Mouse (Mus musculus): ENCODE data around the gene Zbtb9. TPM values are rescaled to one million over a fixed set of nuclear protein-coding genes. Genes with fewer than 3 reads are reported as not detected.

Zbtb9 gene
- polyA plus RNA-seq, 1 experiment: 10.4 TPM

DNA sequence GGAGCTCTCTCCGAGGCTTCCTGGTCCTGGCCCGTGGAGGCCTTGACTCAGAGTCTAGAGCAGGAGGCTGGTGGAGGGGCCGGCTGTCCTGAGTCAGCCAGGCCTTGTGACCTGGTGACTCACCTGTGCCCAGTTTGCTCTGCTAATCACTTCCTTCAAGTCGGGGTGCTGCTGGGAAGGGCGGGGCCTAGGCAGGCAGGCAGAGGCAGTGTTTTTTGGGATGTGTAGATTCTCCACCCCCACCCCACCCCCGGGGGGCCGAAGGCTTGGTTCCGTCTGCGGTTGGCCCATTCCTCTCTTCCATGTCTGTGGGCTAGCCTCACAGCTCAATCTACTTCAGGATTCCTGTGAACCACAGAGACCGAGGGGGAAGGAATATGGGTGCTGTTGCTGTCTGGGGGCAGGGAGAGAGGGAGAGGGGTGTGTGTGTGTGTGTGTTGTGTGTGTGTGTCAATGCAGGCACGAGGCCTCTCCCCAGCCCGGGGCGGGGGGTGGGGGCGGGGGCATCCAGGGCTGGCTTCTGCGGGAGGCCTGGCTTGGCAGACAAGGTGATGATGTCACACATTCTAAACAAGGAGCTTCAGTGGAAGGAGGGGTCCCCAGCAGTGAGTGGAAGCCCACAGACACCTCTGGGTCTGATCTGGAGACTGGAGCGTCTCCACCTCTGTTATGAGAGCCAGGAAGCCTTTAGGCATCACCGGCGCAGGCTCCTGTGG, 65.5 kb downstream of the Zbtb9 start:
- TF ChIP-seq CTCF (IDR thresholded peaks at IDR 0.05; ENCODE audit: low read depth, low read length): no peak
- no peak for TF ChIP-seq POLR2A (IDR thresholded peaks at IDR 0.05; ENCODE audit: borderline replicate concordance, low read depth, low read length)
- H3K27ac ChIP-seq (ENCODE audit: insufficient read depth, low read depth, low read length): peak overlapping the region; percentile 69
- H3K4me1 ChIP-seq (ENCODE audit: control insufficient read depth, insufficient read depth, low read length): peaks cover 32% of the 10 kb centered on the region
- H3K4me3 ChIP-seq (ENCODE audit: insufficient read depth, low read length): peak overlapping the region; percentile 61

DNA sequence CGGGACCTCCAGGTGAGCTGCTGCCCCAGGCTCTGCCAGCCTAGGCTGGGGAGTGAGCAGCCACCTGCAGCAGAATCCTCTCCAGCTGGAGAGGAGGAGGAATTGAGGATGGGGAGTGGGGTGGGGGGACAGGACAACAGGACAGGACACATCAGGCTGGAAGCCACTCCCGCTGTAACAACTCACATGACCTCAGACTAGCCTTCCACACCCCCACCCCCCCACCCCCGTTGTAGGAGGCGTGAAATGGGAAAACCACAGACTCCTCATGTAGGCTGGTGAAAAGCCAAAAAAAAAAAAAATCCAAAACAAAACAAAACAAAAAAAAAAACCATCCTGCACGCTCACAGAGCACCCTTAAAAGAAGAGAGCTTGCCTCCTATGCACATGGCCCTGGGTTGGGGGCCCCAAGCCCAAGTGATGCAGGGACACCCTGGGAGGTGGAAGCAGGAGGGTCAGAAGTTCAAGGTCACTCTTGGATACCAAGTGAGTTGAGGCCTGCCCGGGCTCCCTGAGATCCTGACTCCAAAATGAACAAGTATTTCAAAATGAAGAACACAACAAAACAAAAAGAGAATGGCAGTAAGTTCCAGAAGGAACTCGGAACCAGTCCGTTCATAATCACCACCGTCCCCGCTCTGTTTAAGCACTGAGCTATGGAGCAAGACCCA, 66.6 kb downstream of the Zbtb9 start:
- no peak for TF ChIP-seq CTCF (IDR thresholded peaks at IDR 0.05; ENCODE audit: low read depth, low read length)
- TF ChIP-seq POLR2A (IDR thresholded peaks at IDR 0.05; ENCODE audit: borderline replicate concordance, low read depth, low read length): no peak
- H3K4me3 ChIP-seq (ENCODE audit: insufficient read depth, low read length): peak overlapping the region; percentile 61
- peak overlapping the region; percentile 69 for H3K27ac ChIP-seq (ENCODE audit: insufficient read depth, low read depth, low read length)
- H3K4me1 ChIP-seq (ENCODE audit: control insufficient read depth, insufficient read depth, low read length): peaks cover 38% of the 10 kb centered on the region

DNA sequence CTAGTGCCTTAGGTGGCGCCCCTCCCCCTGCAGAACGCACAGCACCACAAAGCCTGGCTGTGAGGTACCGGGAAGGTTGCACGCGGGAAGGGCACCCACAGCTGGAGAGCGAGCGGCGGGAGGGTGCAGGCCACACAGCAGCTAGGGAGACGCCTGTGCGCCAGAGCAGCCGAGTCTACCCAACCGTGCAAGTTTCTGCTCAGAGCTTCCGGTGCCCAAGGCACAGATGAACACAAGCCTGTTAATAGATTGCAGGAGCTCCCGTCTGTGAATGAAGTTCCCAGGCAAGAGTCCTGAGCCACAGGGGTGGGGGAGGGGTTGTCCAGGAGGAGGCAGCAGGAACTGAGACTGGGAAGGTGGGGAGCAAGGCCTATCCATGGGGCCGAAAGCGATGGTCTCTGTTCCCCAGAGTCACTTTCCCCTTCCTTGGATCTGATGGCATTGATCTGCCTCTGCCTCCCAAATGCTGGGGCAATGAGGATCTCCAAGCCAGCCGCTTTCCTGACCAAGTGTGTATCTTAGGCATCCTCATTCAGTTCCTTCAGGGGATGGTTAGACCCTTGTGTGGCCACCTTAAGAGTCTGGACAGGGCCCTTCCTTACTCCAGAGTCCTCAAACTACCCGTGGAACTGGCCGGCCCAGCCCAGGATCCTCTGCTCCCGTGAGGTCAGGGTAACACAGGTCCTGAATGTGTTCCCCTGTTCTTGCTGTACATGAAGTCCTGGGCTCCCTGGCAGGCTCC, 67.5 kb downstream of the Zbtb9 start:
- TF ChIP-seq POLR2A (IDR thresholded peaks at IDR 0.05; ENCODE audit: borderline replicate concordance, low read depth, low read length) (no peak), CTCF (IDR thresholded peaks at IDR 0.05; ENCODE audit: low read depth, low read length) (no peak)
- Histone ChIP-seq H3K4me3 (ENCODE audit: insufficient read depth, low read length) (no peak overlapping the region), H3K4me1 (ENCODE audit: control insufficient read depth, insufficient read depth, low read length) (peaks cover 38% of the 10 kb centered on the region), H3K27ac (ENCODE audit: insufficient read depth, low read depth, low read length) (no peak overlapping the region)

DNA sequence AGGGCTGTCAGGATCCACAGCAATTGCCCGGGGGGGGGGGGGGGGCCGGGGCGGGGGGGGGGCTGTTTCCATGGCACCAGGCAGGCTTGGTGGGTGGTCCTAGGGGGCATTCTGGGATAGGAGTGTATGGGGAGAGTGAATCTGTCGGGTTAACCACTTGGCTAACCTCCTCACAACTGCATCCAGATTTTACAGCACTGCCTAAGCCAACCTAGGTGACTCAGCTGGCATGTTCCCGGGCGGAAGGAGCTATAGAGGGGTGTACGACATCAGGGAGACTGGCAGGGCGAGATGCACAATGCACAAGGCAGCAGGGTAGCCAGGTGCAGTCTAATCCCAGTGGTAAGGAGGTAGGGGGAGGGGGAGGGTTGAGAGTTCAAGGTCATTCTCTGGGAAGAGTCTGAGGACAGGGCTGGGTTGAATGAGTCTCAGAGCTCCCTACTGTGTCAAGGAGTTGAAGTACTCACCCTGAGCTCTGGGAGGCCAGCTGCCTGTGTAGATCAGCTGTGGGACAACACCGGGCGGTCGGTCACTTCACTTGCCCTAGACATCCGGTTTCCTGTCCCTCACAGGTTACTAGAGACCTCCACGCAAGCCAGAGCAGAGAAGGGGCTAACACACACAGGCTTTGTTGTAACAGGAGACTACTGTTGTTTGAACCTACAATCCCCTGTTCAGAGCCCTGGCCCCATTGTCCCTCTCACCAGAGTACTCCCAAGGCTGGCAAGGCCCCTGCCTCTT, 68.2 kb downstream of the Zbtb9 start:
- no peak overlapping the region for H3K27ac ChIP-seq (ENCODE audit: insufficient read depth, low read depth, low read length)
- H3K4me1 ChIP-seq (ENCODE audit: control insufficient read depth, insufficient read depth, low read length): peaks cover 38% of the 10 kb centered on the region
- no peak for TF ChIP-seq POLR2A (IDR thresholded peaks at IDR 0.05; ENCODE audit: borderline replicate concordance, low read depth, low read length)
- H3K4me3 ChIP-seq (ENCODE audit: insufficient read depth, low read length): no peak overlapping the region

DNA sequence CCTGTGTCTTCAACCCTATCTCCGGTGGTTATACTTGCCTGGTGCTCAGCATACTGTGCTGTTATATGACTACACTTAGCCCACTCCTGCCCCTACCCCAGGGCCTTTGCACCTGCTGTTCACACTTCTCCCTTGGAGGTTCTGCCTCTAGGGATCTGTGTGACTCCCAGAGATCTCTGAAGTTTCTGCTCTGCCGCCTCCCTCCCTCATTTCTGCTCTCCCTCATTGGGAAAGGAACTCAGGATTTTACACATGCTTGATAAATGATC, 68.8 kb downstream of the Zbtb9 start:
- H3K4me1 ChIP-seq (ENCODE audit: control insufficient read depth, insufficient read depth, low read length): peaks cover 43% of the 10 kb centered on the region
- no peak overlapping the region for H3K27ac ChIP-seq (ENCODE audit: insufficient read depth, low read depth, low read length)
- H3K4me3 ChIP-seq (ENCODE audit: insufficient read depth, low read length): no peak overlapping the region
- TF ChIP-seq CTCF (IDR thresholded peaks at IDR 0.05; ENCODE audit: low read depth, low read length): no peak
- no peak for TF ChIP-seq POLR2A (IDR thresholded peaks at IDR 0.05; ENCODE audit: borderline replicate concordance, low read depth, low read length)

DNA sequence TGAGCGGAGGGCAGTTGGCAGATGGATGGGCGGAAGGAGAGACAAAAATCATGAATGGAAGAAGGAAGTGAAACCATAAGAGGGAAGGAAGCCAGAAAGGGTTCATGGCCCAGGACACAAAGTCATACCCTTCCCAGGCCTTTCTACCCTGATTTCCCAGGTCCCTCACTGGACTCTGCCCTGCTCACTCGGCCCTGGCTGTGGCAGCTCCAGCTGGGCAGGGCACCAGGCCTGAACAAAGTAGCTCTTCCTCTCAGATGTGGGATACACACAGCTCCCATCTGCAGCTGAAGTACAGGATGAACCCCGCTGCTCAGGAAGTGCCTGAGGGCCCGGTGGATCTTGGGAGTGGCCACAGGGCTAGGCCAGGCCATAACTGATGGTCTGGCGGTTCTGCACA, 69.9 kb downstream of the Zbtb9 start:
- Histone ChIP-seq H3K4me1 (ENCODE audit: control insufficient read depth, insufficient read depth, low read length) (peaks cover 46% of the 10 kb centered on the region), H3K4me3 (ENCODE audit: insufficient read depth, low read length) (no peak overlapping the region), H3K27ac (ENCODE audit: insufficient read depth, low read depth, low read length) (peak overlapping the region; percentile 71)
- TF ChIP-seq POLR2A (IDR thresholded peaks at IDR 0.05; ENCODE audit: borderline replicate concordance, low read depth, low read length) (no peak), CTCF (IDR thresholded peaks at IDR 0.05; ENCODE audit: low read depth, low read length) (no peak)

DNA sequence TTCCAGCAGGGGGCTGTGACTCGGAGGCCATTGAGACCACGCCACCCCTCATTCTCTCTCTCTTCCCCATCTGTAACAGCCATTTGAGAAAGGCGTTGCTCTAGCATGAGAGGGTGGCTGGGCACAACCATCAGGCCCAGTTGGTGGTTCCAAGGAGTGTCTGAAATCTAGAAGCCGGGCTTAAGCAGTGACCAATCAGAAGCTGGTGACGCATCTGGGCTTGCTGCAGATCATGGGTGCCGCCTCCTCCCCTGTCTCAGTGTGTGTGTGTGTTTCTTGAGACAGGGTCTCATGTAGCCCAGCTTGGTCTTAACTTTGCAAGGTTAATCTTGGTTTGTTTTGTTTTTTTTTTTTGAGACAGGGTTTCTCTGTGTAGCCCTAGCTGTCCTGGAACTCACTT, 72.2 kb downstream of the Zbtb9 start:
- peaks cover 35% of the 10 kb centered on the region for H3K4me1 ChIP-seq (ENCODE audit: control insufficient read depth, insufficient read depth, low read length)

DNA sequence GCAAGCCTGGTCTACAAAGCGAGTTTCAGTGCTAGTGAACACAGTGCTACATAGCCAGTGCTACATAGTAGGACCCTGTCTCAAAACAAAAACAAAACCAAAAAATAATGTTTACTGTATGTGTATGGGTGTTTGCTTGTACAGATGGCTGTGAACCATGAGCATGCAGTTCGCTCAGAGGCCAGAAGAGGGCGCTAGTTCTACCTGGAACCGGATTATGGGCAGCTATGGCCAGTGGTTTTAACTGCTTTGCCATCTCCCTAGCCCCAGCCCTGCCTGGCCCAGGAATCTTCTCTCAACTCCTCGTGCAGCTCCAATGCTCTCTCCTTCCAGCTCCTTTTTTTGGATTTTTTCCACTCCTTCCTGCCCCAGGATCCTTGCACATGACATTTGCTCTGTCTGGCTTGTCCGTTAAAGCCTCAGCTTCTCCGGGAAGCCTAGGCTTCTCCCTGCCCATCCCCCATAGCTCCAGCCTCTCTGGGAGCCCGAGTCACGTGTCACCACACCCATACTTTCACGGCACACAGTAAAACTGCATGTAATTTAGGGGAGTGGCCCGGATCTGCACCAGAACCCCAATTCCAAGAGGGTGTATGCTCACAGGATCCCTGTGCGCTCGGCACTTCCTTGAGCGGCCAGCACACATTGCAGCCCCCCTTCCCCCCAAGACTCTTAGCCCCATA, 74.9 kb downstream of the Zbtb9 start:
- TF ChIP-seq POLR2A (IDR thresholded peaks at IDR 0.05; ENCODE audit: borderline replicate concordance, low read depth, low read length) (no peak), CTCF (IDR thresholded peaks at IDR 0.05; ENCODE audit: low read depth, low read length) (peak; percentile 64)
- Histone ChIP-seq H3K4me3 (ENCODE audit: insufficient read depth, low read length) (no peak overlapping the region), H3K27ac (ENCODE audit: insufficient read depth, low read depth, low read length) (no peak overlapping the region), H3K4me1 (ENCODE audit: control insufficient read depth, insufficient read depth, low read length) (peaks cover 35% of the 10 kb centered on the region)

More for the DNA sequence above, 72.2 kb downstream of the Zbtb9 start:
- TF ChIP-seq POLR2A (IDR thresholded peaks at IDR 0.05; ENCODE audit: borderline replicate concordance, low read depth, low read length): no peak
- no peak for TF ChIP-seq CTCF (IDR thresholded peaks at IDR 0.05; ENCODE audit: low read depth, low read length)
- Histone ChIP-seq H3K4me3 (ENCODE audit: insufficient read depth, low read length) (no peak overlapping the region), H3K27ac (ENCODE audit: insufficient read depth, low read depth, low read length) (no peak overlapping the region)
